Mouse (Mus musculus) stomach, embryonic 14.5 days (tissue): ENCODE measurements around the gene Cntn4. TPM values are rescaled to one million over a fixed set of nuclear protein-coding genes. Genes with fewer than 3 reads are reported as not detected.

Experiments used
- ATAC-seq: fragments of 200-750 bp; cut with Nextera tagmentation; 2 replicates; pipeline ENCODE4 v1.8.0; 2017; ENCODE audit warnings: low read depth, moderate TSS enrichment; ENCODE audit not compliant: insufficient number of reproducible peaks, insufficient read depth, low FRiP score
- H3K27ac ChIP-seq: fragments of 300-500 bp; sonication (generic); 2 replicates; pipeline ENCODE4 v1.5.1; 2014; ENCODE audit warnings: mild to moderate bottlenecking, low read length, moderate library complexity, mixed read lengths
- H3K27me3 ChIP-seq: fragments of 300-500 bp; sonication (generic); 2 replicates; pipeline ENCODE4 v1.6.1; 2014; ENCODE audit warnings: low read length, control low read depth, mixed read lengths; ENCODE audit not compliant: control insufficient read depth, insufficient read depth
- H3K36me3 ChIP-seq: fragments of 300-500 bp; sonication (generic); 2 replicates; pipeline ENCODE4 v1.6.1; 2014; ENCODE audit warnings: mild to moderate bottlenecking, control low read depth, low read length, moderate library complexity, mixed read lengths; ENCODE audit not compliant: control insufficient read depth, insufficient read depth
- H3K4me1 ChIP-seq: fragments of 300-500 bp; sonication (generic); 2 replicates; pipeline ENCODE4 v1.6.1; 2014; ENCODE audit warnings: low read length, control low read depth, mixed read lengths; ENCODE audit not compliant: control insufficient read depth, insufficient read depth
- H3K4me2 ChIP-seq: fragments of 300-500 bp; sonication (generic); replicated peaks from 2 replicates; pipeline ENCODE4 v1.6.1; 2014; ENCODE audit warnings: low read depth, low read length, control low read depth
- H3K4me3 ChIP-seq: fragments of 300-500 bp; sonication (generic); 2 replicates; pipeline ENCODE4 v1.5.1; 2014; ENCODE audit warnings: low read depth, low read length, control low read depth
- H3K9ac ChIP-seq: fragments of 300-500 bp; sonication (generic); replicated peaks from 2 replicates; pipeline ENCODE4 v1.6.1; 2014; ENCODE audit warnings: low read depth, mild to moderate bottlenecking, control low read depth, low read length, moderate library complexity, mixed read lengths
- H3K9me3 ChIP-seq: fragments of 300-500 bp; sonication (generic); 2 replicates; pipeline ENCODE4 v1.6.1; 2016; ENCODE audit warnings: low read depth, low read length, control low read depth; ENCODE audit not compliant: control insufficient read depth
- WGBS: fragments of 180-500 bp; shearing (Covaris S2); extraction: QIAGEN DNeasy Blood & Tissue Kit; methylation state at CpG from one replicate; pipeline ENCODE4 v1.1.7; 2014; 5-methylcytosine and 5-hydroxymethylcytosine counted together
- polyA plus RNA-seq: library from polyadenylated mRNA; unstranded; fragments of >200 nt; fragmentation: Nextera tagmentation; extraction: Ambion mirVana; gene quantifications from 2 replicates; pipeline ENCODE4 v1.2.1, GENCODE M21; 2014

Gene Cntn4
- polyA plus RNA-seq, 1 experiment from 2014 or later: 5.2 TPM

DNA sequence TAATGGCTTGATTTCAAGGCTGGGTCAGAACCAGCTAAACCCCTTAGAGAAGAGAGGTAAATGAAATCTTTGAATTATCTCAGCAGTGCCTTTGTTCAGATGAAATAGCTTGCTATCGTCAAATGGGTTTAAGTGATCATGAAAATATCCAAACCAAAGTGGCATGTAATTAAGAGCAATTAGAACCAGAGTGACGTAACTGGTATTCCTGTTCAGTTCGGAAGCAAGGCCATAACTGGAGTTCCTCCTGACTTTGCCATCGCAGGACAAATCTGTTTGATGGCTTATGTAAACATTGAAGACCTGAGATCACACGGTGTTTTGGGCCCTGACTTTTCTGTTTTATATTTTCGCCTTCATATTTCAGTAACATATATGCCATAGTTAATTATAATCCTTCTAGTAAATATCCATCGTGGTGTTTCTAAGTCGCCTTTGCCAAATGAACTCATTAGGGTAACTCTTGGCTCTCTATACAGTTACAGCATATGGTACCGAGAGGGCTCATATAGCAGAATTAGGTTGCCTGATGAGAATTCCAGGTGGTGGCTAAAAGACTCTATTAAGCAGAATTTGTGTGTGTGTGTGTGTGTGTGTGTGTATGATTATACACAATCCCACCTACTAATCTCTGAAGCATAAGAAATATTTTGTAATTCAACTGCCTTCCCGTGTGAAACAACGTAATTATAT is 889.6 kb downstream of the Cntn4 start:
- Histone ChIP-seq H3K9me3 (no peaks in the 10 kb centered on the region), H3K9ac (no peak overlapping the region), H3K27ac (no peak overlapping the region), H3K4me2 (no peak overlapping the region), H3K36me3 (no peaks in the 10 kb centered on the region), H3K4me3 (no peak overlapping the region), H3K27me3 (no peaks in the 10 kb centered on the region), H3K4me1 (no peaks in the 10 kb centered on the region)
- 79% methylated on average over 11 of the region's 11 CpGs for whole genome bisulfite sequencing
- no peak for ATAC-seq

GRCm38 (mm10) chr6:106580124-106580523 is 902.7 kb downstream of the Cntn4 start:
- no peak for ATAC-seq
- WGBS: 65% methylated on average over 5 of the region's 5 CpGs
- H3K4me1 ChIP-seq: no peaks in the 10 kb centered on the region

GRCm38 (mm10) chr6:106593756-106594155 is 916.3 kb downstream of the Cntn4 start:
- Histone ChIP-seq H3K27ac (no peak overlapping the region), H3K9ac (no peak overlapping the region), H3K4me1 (no peaks in the 10 kb centered on the region), H3K4me2 (no peak overlapping the region), H3K4me3 (no peak overlapping the region), H3K36me3 (no peaks in the 10 kb centered on the region), H3K27me3 (no peaks in the 10 kb centered on the region), H3K9me3 (no peaks in the 10 kb centered on the region)
- WGBS: 25% methylated on average over 9 of the region's 9 CpGs
- ATAC-seq: no peak

More at GRCm38 (mm10) chr6:106580124-106580523, 902.7 kb downstream of the Cntn4 start:
- Histone ChIP-seq H3K9me3 (no peaks in the 10 kb centered on the region), H3K4me2 (no peak overlapping the region), H3K27ac (no peak overlapping the region), H3K36me3 (no peaks in the 10 kb centered on the region), H3K4me3 (no peak overlapping the region), H3K9ac (no peak overlapping the region), H3K27me3 (no peaks in the 10 kb centered on the region)

- H3K36me3 ChIP-seq: no peaks in the 10 kb centered on the region
- WGBS: 86% methylated on average over 3 of the region's 3 CpGs
- ATAC-seq: no peak
These were observed 939.6 kb downstream of the Cntn4 start for GRCm38 (mm10) chr6:106617081-106617480.

DNA sequence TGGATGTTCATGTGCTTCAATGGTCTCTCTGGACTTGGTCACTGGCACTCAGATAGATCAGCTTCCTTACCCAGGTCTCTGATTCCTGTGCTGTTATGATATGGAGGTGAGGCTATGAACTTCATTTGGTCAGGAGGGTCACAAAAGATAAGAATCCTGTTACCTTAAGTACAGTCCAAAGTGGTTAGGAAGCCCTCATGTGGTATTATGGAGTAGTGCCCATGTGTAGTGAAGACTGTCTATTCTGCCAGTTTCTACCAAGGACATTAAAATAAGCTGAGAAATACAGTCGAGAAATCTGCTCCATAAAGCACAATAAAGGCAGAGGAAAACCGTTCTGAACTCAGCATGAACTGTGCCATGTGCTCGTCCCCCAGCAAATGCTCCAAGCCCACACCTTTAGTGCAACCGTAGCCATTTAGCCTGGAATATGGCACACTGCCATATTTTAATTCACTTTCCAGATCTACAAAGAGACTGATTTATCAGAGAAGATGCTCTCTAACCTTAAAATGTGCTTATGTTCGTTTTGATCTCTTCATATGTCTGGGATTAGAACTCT is 943.8 kb downstream of the Cntn4 start:
- Histone ChIP-seq H3K27ac (no peak overlapping the region), H3K9me3 (no peaks in the 10 kb centered on the region), H3K27me3 (no peaks in the 10 kb centered on the region), H3K4me2 (no peak overlapping the region), H3K4me3 (no peak overlapping the region), H3K36me3 (no peaks in the 10 kb centered on the region), H3K9ac (no peak overlapping the region), H3K4me1 (no peaks in the 10 kb centered on the region)
- no peak for ATAC-seq
- WGBS: 73% methylated on average over 5 of the region's 5 CpGs

More at GRCm38 (mm10) chr6:106617081-106617480, 939.6 kb downstream of the Cntn4 start:
- Histone ChIP-seq H3K4me3 (no peak overlapping the region), H3K4me1 (no peaks in the 10 kb centered on the region), H3K27ac (no peak overlapping the region), H3K27me3 (no peaks in the 10 kb centered on the region), H3K4me2 (no peak overlapping the region), H3K9me3 (no peaks in the 10 kb centered on the region), H3K9ac (no peak overlapping the region)

DNA sequence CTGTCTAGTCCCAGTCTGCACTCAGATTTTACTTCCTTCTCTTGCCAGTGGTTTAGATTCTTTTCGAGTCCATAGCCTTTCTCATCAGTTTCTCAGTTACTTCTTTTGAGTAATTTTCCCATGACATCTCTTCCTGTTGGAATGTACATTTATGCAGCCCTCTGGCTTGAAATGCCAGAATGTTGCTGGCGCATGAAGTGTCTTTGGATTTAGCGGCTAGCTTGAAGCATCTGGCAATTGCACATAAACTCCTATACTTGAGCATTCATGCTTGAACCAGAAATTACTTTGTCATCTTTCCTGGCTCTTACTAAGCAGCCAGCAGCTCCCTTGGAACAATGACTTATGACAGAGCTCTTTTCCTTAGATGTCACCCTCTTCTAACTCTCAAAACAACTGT is 965.6 kb downstream of the Cntn4 start:
- no peaks in the 10 kb centered on the region for H3K4me1 ChIP-seq
- 82% methylated on average over 3 of the region's 3 CpGs for WGBS
- no peak overlapping the region for H3K9ac ChIP-seq
- no peaks in the 10 kb centered on the region for H3K27me3 ChIP-seq
- no peak overlapping the region for H3K27ac ChIP-seq
- no peaks in the 10 kb centered on the region for H3K9me3 ChIP-seq
- no peak overlapping the region for H3K4me2 ChIP-seq
- ATAC-seq: no peak
- H3K4me3 ChIP-seq: no peak overlapping the region
- no peaks in the 10 kb centered on the region for H3K36me3 ChIP-seq

DNA sequence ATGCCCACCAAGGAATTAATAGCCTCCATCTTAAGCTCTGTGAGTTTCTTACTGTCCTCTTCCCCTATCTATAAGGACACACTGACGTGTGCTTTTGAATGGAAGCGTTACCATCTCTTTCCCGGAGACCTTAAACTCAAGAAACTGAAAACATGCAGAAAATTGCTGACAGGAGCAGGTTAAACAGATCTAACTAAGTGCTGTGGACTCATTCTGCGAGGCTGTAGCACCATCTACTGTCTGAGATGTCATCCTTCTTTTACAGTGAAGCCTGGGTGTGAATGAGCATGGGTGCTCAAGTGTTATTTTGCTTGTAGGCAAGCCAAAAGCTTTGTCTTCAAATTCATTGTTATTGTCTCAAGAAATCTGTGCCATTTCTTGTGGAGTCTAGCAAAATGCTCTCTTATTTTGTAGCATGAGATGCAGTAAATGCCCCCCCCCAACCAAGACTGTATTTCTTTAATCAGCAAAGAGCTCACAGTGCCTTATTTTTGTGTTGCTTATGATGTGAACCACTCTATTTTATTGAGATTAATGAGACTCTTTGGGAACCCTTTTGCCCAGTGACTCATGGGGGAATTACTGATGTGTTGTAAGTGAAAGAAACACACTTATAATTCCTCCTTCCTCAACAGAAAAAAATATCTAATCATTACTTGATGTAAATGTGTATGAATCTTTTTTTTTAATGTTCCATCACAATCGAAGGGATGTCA is 968.2 kb downstream of the Cntn4 start:
- 28% methylated on average over 5 of the region's 5 CpGs for WGBS
- H3K9ac ChIP-seq: no peak overlapping the region
- no peaks in the 10 kb centered on the region for H3K9me3 ChIP-seq
- H3K36me3 ChIP-seq: no peaks in the 10 kb centered on the region
- H3K27ac ChIP-seq: no peak overlapping the region
- H3K4me2 ChIP-seq: no peak overlapping the region
- ATAC-seq: 0 out of 2 replicates have a peak, but pooled peaks have one; percentile 80
- H3K27me3 ChIP-seq: no peaks in the 10 kb centered on the region
- H3K4me1 ChIP-seq: no peaks in the 10 kb centered on the region
- H3K4me3 ChIP-seq: no peak overlapping the region

- no peak overlapping the region for H3K9ac ChIP-seq
- H3K9me3 ChIP-seq: no peaks in the 10 kb centered on the region
- no peaks in the 10 kb centered on the region for H3K36me3 ChIP-seq
- H3K4me3 ChIP-seq: no peak overlapping the region
- H3K4me1 ChIP-seq: no peaks in the 10 kb centered on the region
- H3K27me3 ChIP-seq: no peaks in the 10 kb centered on the region
- WGBS: 43% methylated on average over 4 of the region's 4 CpGs
- no peak for ATAC-seq
- no peak overlapping the region for H3K4me2 ChIP-seq
- H3K27ac ChIP-seq: no peak overlapping the region
These were observed 969.5 kb downstream of the Cntn4 start for GRCm38 (mm10) chr6:106646945-106647344.
